Mouse (Mus musculus) embryonic facial prominence, embryonic 14.5 days (tissue): ENCODE results near the gene Tor2a. TPM values are rescaled to one million over a fixed set of nuclear protein-coding genes. Genes with fewer than 3 reads are reported as not detected.

Experiments used
- ATAC-seq: fragments of 200-750 bp; cut with Nextera tagmentation; 2 replicates; pipeline ENCODE4 v1.8.0; 2017; ENCODE audit warnings: low read depth, moderate number of reproducible peaks, moderate TSS enrichment
- DNase-seq: peaks from one replicate; pipeline ENCODE4 v3.0.0-alpha.2; 2015; ENCODE audit warnings: low spot score
- H3K27ac ChIP-seq: fragments of 300-500 bp; sonication (generic); replicated peaks from 2 replicates; pipeline ENCODE4 v1.5.1; 2014; ENCODE audit warnings: low read depth, mild to moderate bottlenecking, low read length, moderate library complexity
- H3K27me3 ChIP-seq: fragments of 300-500 bp; sonication (generic); replicated peaks from 2 replicates; pipeline ENCODE4 v1.6.1; 2014; ENCODE audit warnings: low read length; ENCODE audit not compliant: control insufficient read depth, insufficient read depth
- H3K36me3 ChIP-seq: fragments of 300-500 bp; sonication (generic); 2 replicates; pipeline ENCODE4 v1.6.1; 2014; ENCODE audit warnings: low read length, mixed read lengths; ENCODE audit not compliant: control insufficient read depth, insufficient read depth
- H3K4me1 ChIP-seq: fragments of 300-500 bp; sonication (generic); 2 replicates; pipeline ENCODE4 v1.6.1; 2014; ENCODE audit warnings: antibody characterized with exemption, low read length; ENCODE audit not compliant: control insufficient read depth, insufficient read depth
- H3K4me2 ChIP-seq: fragments of 300-500 bp; sonication (generic); 2 replicates; pipeline ENCODE4 v1.6.1; 2014; ENCODE audit warnings: low read depth, mild to moderate bottlenecking, low read length, moderate library complexity, mixed read lengths
- H3K4me3 ChIP-seq: fragments of 300-500 bp; sonication (generic); 2 replicates; pipeline ENCODE4 v1.5.1; 2014; ENCODE audit warnings: low read depth, mild to moderate bottlenecking, low read length
- H3K9ac ChIP-seq: fragments of 300-500 bp; sonication (generic); 2 replicates; pipeline ENCODE4 v1.6.1; 2014; ENCODE audit warnings: low read depth, mild to moderate bottlenecking, low read length, moderate library complexity, mixed read lengths
- H3K9me3 ChIP-seq: fragments of 300-500 bp; sonication (generic); 2 replicates; pipeline ENCODE4 v1.6.1; 2016; ENCODE audit warnings: low read length; ENCODE audit not compliant: control insufficient read depth
- WGBS: fragments of 180-500 bp; shearing (Covaris S2); extraction: QIAGEN DNeasy Blood & Tissue Kit; methylation state at CpG from one replicate; pipeline ENCODE4 v1.1.7; 2014; 5-methylcytosine and 5-hydroxymethylcytosine counted together
- polyA plus RNA-seq: library from polyadenylated mRNA; unstranded; fragments of >200 nt; fragmentation: Nextera tagmentation; extraction: Ambion mirVana; gene quantifications from 2 replicates; pipeline ENCODE4 v1.2.1, GENCODE M21; 2014

Gene Tor2a
- polyA plus RNA-seq, 1 experiment from 2014 or later: 64.5 TPM

- peak within 1 kb of the TSS; percentile 95 for H3K27ac ChIP-seq
- WGBS: 0% methylated on average over 24 of the region's 79 CpGs
Measured at GRCm38 (mm10) chr2:32712934-32713817, 43.9 kb upstream of the Tor2a start, which contains the start of gene Cdk9. Gene Cdk9 (minus strand): TSS chr2:32713076.

GRCm38 (mm10) chr2:32714117-32714986 lies 42.7 kb upstream of the Tor2a start:
- Histone ChIP-seq H3K4me1 (0 out of 2 replicates have a peak, but pooled peaks cover 3% of the 10 kb centered on the region), H3K9ac (peak overlapping the region; percentile 86), H3K9me3 (no peaks in the 10 kb centered on the region), H3K4me3 (no peak overlapping the region; the same call in 1 of the 2 replicates), H3K4me2 (0 out of 2 replicates have a peak overlapping the region, but pooled peaks have one; percentile 56), H3K36me3 (peaks cover 14% of the 10 kb centered on the region), H3K27me3 (no peaks in the 10 kb centered on the region), H3K27ac (peak overlapping the region; percentile 95)
- no peak for ATAC-seq
- WGBS: 45% methylated on average over 11 of the region's 11 CpGs
- DNase-seq: no peak

More at GRCm38 (mm10) chr2:32712934-32713817, 43.9 kb upstream of the Tor2a start, which contains the start of gene Cdk9:
- Histone ChIP-seq H3K9me3 (no peaks in the 10 kb centered on the region), H3K36me3 (peaks cover 25% of the 10 kb centered on the region), H3K9ac (peak within 1 kb of the TSS; percentile 86), H3K4me3 (peak within 1 kb of the TSS; percentile 91), H3K27me3 (no peaks in the 10 kb centered on the region), H3K4me2 (peak within 1 kb of the TSS; percentile 78), H3K4me1 (0 out of 2 replicates have a peak, but pooled peaks cover 3% of the 10 kb centered on the region)
- DNase-seq (peak; percentile 94), ATAC-seq (peak; percentile 91)

- Histone ChIP-seq H3K9ac (no peak overlapping the region; the same call in 1 of the 2 replicates), H3K4me3 (no peak overlapping the region), H3K4me1 (0 out of 2 replicates have a peak, but pooled peaks cover 3% of the 10 kb centered on the region), H3K27me3 (no peaks in the 10 kb centered on the region), H3K4me2 (no peak overlapping the region), H3K27ac (peak overlapping the region; percentile 44; the same call in 1 of the 2 replicates), H3K36me3 (peaks cover 7% of the 10 kb centered on the region), H3K9me3 (no peaks in the 10 kb centered on the region)
- WGBS: 63% methylated on average over 4 of the region's 4 CpGs
- peak; percentile 36 for DNase-seq
- no peak for ATAC-seq
Measured at GRCm38 (mm10) chr2:32714987-32715425, 42.0 kb upstream of the Tor2a start.

GRCm38 (mm10) chr2:32718761-32719160 lies 38.3 kb upstream of the Tor2a start:
- ATAC-seq (peak; percentile 30), DNase-seq (peak; percentile 64)
- peaks cover 20% of the 10 kb centered on the region; the same call in 1 of the 2 replicates for H3K4me1 ChIP-seq
- 40% methylated on average over 9 of the region's 9 CpGs for whole genome bisulfite sequencing
- no peaks in the 10 kb centered on the region for H3K27me3 ChIP-seq
- H3K4me3 ChIP-seq: no peak overlapping the region
- H3K4me2 ChIP-seq: no peak overlapping the region
- H3K27ac ChIP-seq: peak overlapping the region; percentile 52
- H3K9me3 ChIP-seq: no peaks in the 10 kb centered on the region
- H3K36me3 ChIP-seq: no peaks in the 10 kb centered on the region
- H3K9ac ChIP-seq: no peak overlapping the region

GRCm38 (mm10) chr2:32720053-32720452 lies 37.0 kb upstream of the Tor2a start:
- DNase-seq (no peak), ATAC-seq (no peak)
- peaks cover 20% of the 10 kb centered on the region; the same call in 1 of the 2 replicates for H3K4me1 ChIP-seq
- H3K9ac ChIP-seq: no peak overlapping the region
- WGBS: 89% methylated on average over 3 of the region's 3 CpGs
- no peaks in the 10 kb centered on the region for H3K27me3 ChIP-seq
- H3K9me3 ChIP-seq: no peaks in the 10 kb centered on the region
- no peak overlapping the region for H3K27ac ChIP-seq
- H3K4me3 ChIP-seq: no peak overlapping the region
- no peaks in the 10 kb centered on the region for H3K36me3 ChIP-seq
- H3K4me2 ChIP-seq: no peak overlapping the region

- H3K4me3 ChIP-seq: peak within 1 kb of the TSS; percentile 11
- ATAC-seq (peak; percentile 53), DNase-seq (peak; percentile 74)
- H3K36me3 ChIP-seq: no peaks in the 10 kb centered on the region
- peak within 1 kb of the TSS; percentile 35 for H3K27ac ChIP-seq
- no peaks in the 10 kb centered on the region for H3K27me3 ChIP-seq
- H3K4me1 ChIP-seq: peaks cover 20% of the 10 kb centered on the region; the same call in 1 of the 2 replicates
- H3K4me2 ChIP-seq: peak within 1 kb of the TSS; percentile 42
- H3K9ac ChIP-seq: peak within 1 kb of the TSS; percentile 38
- 30% methylated on average over 8 of the region's 8 CpGs for WGBS
- no peaks in the 10 kb centered on the region for H3K9me3 ChIP-seq
Measured at GRCm38 (mm10) chr2:32720681-32721229, 36.3 kb upstream of the Tor2a start, which contains the start of gene Sh2d3c. Gene Sh2d3c (plus strand): TSS chr2:32721055.

GRCm38 (mm10) chr2:32722046-32722445 lies 35.0 kb upstream of the Tor2a start:
- H3K36me3 ChIP-seq: no peaks in the 10 kb centered on the region
- WGBS: 49% methylated on average over 6 of the region's 6 CpGs
- peak overlapping the region; percentile 38 for H3K9ac ChIP-seq

More at GRCm38 (mm10) chr2:32722046-32722445, 35.0 kb upstream of the Tor2a start:
- no peaks in the 10 kb centered on the region for H3K27me3 ChIP-seq
- peaks cover 20% of the 10 kb centered on the region; the same call in 1 of the 2 replicates for H3K4me1 ChIP-seq
- no peaks in the 10 kb centered on the region for H3K9me3 ChIP-seq
- H3K4me3 ChIP-seq: peak overlapping the region; percentile 11
- no peak for DNase-seq
- ATAC-seq: no peak
- peak overlapping the region; percentile 42 for H3K4me2 ChIP-seq
- H3K27ac ChIP-seq: no peak overlapping the region
